Mouse (Mus musculus): ENCODE results near the gene Olfr456. TPM values are rescaled to one million over a fixed set of nuclear protein-coding genes. Genes with fewer than 3 reads are reported as not detected.
"Not testable (repeated sequence)": the region's sequence is repeated elsewhere in the genome, so short reads cannot be mapped to it uniquely, and the experiment has no call there.

Gene Olfr456
- total and polyA plus RNA-seq, 2 experiments = not detected

GRCm38 (mm10) chr6:42476235-42476634 lies 10.8 kb downstream of the Olfr456 start, which contains the start of gene Olfr457:
TSS of gene Olfr457 (minus strand) at chr6:42476335.
- H3K9ac ChIP-seq (ENCODE audit: low read depth, low read length) = no peak within 1 kb of the TSS
- H3K36me3 ChIP-seq (ENCODE audit: control insufficient read depth, insufficient read depth, low read length) = no peaks in the 10 kb centered on the region
- WGBS = 43% methylated on average over 1 of the region's 1 CpGs
- no peaks in the 10 kb centered on the region for H3K79me2 ChIP-seq (ENCODE audit: control insufficient read depth, insufficient read depth, low read length)
- no peak within 1 kb of the TSS for H3K4me3 ChIP-seq (ENCODE audit: insufficient read depth, low read depth, low read length)
- H3K27ac ChIP-seq (replicated peaks; ENCODE audit: insufficient read depth, low read depth, low read length) = no peak within 1 kb of the TSS
- no peaks in the 10 kb centered on the region for H3K27me3 ChIP-seq (ENCODE audit: control insufficient read depth, insufficient read depth, low read length)
- no peaks in the 10 kb centered on the region for H3K4me1 ChIP-seq (ENCODE audit: control insufficient read depth, insufficient read depth, low read length)
- no peak for DNase-seq (ENCODE audit: extremely low read depth, low read depth, low spot score)
- TF ChIP-seq CTCF (IDR thresholded peaks at IDR 0.05; ENCODE audit: low read depth, low read length) (no peak), POLR2A (IDR thresholded peaks at IDR 0.05; ENCODE audit: extremely low read depth, insufficient read depth, low read length) (no peak)

- 96% methylated on average over 4 of the region's 4 CpGs for WGBS
- not testable (repeated sequence) for DNase-seq (ENCODE audit: extremely low read depth, low read depth, low spot score); H3K27me3 ChIP-seq (ENCODE audit: control insufficient read depth, insufficient read depth, low read length)
These were observed 15.7 kb downstream of the Olfr456 start for GRCm38 (mm10) chr6:42471298-42471697.

GRCm38 (mm10) chr6:42470542-42470941 lies 16.5 kb downstream of the Olfr456 start:
- Histone ChIP-seq H3K36me3 (ENCODE audit: control insufficient read depth, insufficient read depth, low read length) (no peaks in the 10 kb centered on the region), H3K4me1 (ENCODE audit: control insufficient read depth, insufficient read depth, low read length) (no peaks in the 10 kb centered on the region), H3K9ac (ENCODE audit: low read depth, low read length) (no peak overlapping the region), H3K27ac (replicated peaks; ENCODE audit: insufficient read depth, low read depth, low read length) (no peak overlapping the region), H3K79me2 (ENCODE audit: control insufficient read depth, insufficient read depth, low read length) (no peaks in the 10 kb centered on the region), H3K27me3 (ENCODE audit: control insufficient read depth, insufficient read depth, low read length) (no peaks in the 10 kb centered on the region), H3K4me3 (ENCODE audit: insufficient read depth, low read depth, low read length) (no peak overlapping the region)
- 89% methylated on average over 4 of the region's 4 CpGs for WGBS
- TF ChIP-seq CTCF (IDR thresholded peaks at IDR 0.05; ENCODE audit: low read depth, low read length) (no peak), POLR2A (IDR thresholded peaks at IDR 0.05; ENCODE audit: extremely low read depth, insufficient read depth, low read length) (no peak)
- DNase-seq (ENCODE audit: extremely low read depth, low read depth, low spot score) = no peak

More at GRCm38 (mm10) chr6:42471298-42471697, 15.7 kb downstream of the Olfr456 start:
- not testable (repeated sequence) for H3K27ac ChIP-seq (replicated peaks; ENCODE audit: insufficient read depth, low read depth, low read length); H3K9ac ChIP-seq (ENCODE audit: low read depth, low read length); H3K36me3 ChIP-seq (ENCODE audit: control insufficient read depth, insufficient read depth, low read length); H3K79me2 ChIP-seq (ENCODE audit: control insufficient read depth, insufficient read depth, low read length); H3K4me1 ChIP-seq (ENCODE audit: control insufficient read depth, insufficient read depth, low read length); H3K4me3 ChIP-seq (ENCODE audit: insufficient read depth, low read depth, low read length)

GRCm38 (mm10) chr6:42465096-42465495 lies 21.9 kb downstream of the Olfr456 start, which contains the start of gene Olfr458:
TSS of gene Olfr458 (minus strand) at chr6:42465196.
- TF ChIP-seq CTCF (IDR thresholded peaks at IDR 0.05; ENCODE audit: low read depth, low read length) (no peak), POLR2A (IDR thresholded peaks at IDR 0.05; ENCODE audit: extremely low read depth, insufficient read depth, low read length) (no peak)
- 79% methylated on average over 1 of the region's 1 CpGs for WGBS

DNA sequence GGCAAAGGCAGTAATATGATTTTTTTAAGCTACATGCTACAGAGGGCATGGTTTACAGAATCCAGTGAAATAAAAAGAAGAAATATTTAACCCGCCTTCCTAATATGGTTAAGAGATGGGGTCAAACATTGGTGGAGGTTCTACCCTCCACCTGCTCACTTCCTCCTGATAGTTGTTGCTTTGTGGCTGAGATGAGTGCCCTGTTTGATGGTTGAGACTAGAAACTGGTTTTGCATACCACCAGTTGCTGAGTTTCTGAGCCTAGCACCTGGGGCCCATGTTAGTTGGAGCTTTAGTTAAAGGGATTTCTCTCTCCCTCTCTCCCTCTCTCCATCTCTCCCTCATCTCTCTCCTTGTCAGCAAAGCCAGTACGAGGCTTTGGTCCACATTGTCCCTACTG lies 39.6 kb downstream of the Olfr456 start:
- no peak for DNase-seq (ENCODE audit: extremely low read depth, low read depth, low spot score)
- no peaks in the 10 kb centered on the region for H3K36me3 ChIP-seq (ENCODE audit: control insufficient read depth, insufficient read depth, low read length)
- no peak overlapping the region for H3K9ac ChIP-seq (ENCODE audit: low read depth, low read length)
- no peak overlapping the region for H3K27ac ChIP-seq (replicated peaks; ENCODE audit: insufficient read depth, low read depth, low read length)
- H3K79me2 ChIP-seq (ENCODE audit: control insufficient read depth, insufficient read depth, low read length) = no peaks in the 10 kb centered on the region
- WGBS = 77% methylated on average over 2 of the region's 2 CpGs
- TF ChIP-seq POLR2A (IDR thresholded peaks at IDR 0.05; ENCODE audit: extremely low read depth, insufficient read depth, low read length) (no peak), CTCF (IDR thresholded peaks at IDR 0.05; ENCODE audit: low read depth, low read length) (no peak)
- H3K27me3 ChIP-seq (ENCODE audit: control insufficient read depth, insufficient read depth, low read length) = no peaks in the 10 kb centered on the region
- H3K4me1 ChIP-seq (ENCODE audit: control insufficient read depth, insufficient read depth, low read length) = no peaks in the 10 kb centered on the region
- no peak overlapping the region for H3K4me3 ChIP-seq (ENCODE audit: insufficient read depth, low read depth, low read length)

More at GRCm38 (mm10) chr6:42465096-42465495, 21.9 kb downstream of the Olfr456 start, which contains the start of gene Olfr458:
- DNase-seq (ENCODE audit: extremely low read depth, low read depth, low spot score) = no peak
- H3K27ac ChIP-seq (replicated peaks; ENCODE audit: insufficient read depth, low read depth, low read length) = no peak within 1 kb of the TSS
- H3K4me3 ChIP-seq (ENCODE audit: insufficient read depth, low read depth, low read length) = no peak within 1 kb of the TSS
- H3K9ac ChIP-seq (ENCODE audit: low read depth, low read length) = no peak within 1 kb of the TSS
- no peaks in the 10 kb centered on the region for H3K36me3 ChIP-seq (ENCODE audit: control insufficient read depth, insufficient read depth, low read length)
- H3K79me2 ChIP-seq (ENCODE audit: control insufficient read depth, insufficient read depth, low read length) = no peaks in the 10 kb centered on the region
- no peaks in the 10 kb centered on the region for H3K27me3 ChIP-seq (ENCODE audit: control insufficient read depth, insufficient read depth, low read length)
- H3K4me1 ChIP-seq (ENCODE audit: control insufficient read depth, insufficient read depth, low read length) = no peaks in the 10 kb centered on the region

DNA sequence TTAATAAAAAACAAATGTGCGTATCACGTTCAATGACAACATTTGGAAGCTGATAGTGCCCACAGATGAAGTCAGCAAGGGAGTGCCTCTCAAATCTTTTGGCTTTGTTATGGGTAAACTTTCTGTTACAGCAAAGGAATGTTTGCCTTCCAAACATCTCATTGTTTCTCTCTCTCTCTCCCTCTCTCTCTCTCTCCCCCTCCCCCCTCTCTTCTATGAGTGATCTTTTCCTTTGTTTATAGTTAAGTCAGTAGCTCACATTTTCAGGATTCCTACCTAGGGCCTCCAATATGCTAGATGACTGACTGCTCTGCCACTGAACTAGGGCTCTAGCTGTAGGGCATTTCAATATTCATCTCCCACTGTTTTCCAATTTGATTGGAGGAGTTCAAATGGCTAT lies 42.5 kb downstream of the Olfr456 start:
- TF ChIP-seq POLR2A (IDR thresholded peaks at IDR 0.05; ENCODE audit: extremely low read depth, insufficient read depth, low read length) (no peak), CTCF (IDR thresholded peaks at IDR 0.05; ENCODE audit: low read depth, low read length) (no peak)
- no peak overlapping the region for H3K9ac ChIP-seq (ENCODE audit: low read depth, low read length)
- H3K27me3 ChIP-seq (ENCODE audit: control insufficient read depth, insufficient read depth, low read length) = no peaks in the 10 kb centered on the region
- no peak for DNase-seq (ENCODE audit: extremely low read depth, low read depth, low spot score)
- H3K4me1 ChIP-seq (ENCODE audit: control insufficient read depth, insufficient read depth, low read length) = no peaks in the 10 kb centered on the region
- H3K27ac ChIP-seq (replicated peaks; ENCODE audit: insufficient read depth, low read depth, low read length) = no peak overlapping the region
- WGBS = 69% methylated on average over 2 of the region's 2 CpGs
- no peaks in the 10 kb centered on the region for H3K36me3 ChIP-seq (ENCODE audit: control insufficient read depth, insufficient read depth, low read length)
- H3K4me3 ChIP-seq (ENCODE audit: insufficient read depth, low read depth, low read length) = no peak overlapping the region
- no peaks in the 10 kb centered on the region for H3K79me2 ChIP-seq (ENCODE audit: control insufficient read depth, insufficient read depth, low read length)
